Mouse (Mus musculus) small intestine, adult 2 months (tissue): ENCODE measurements around the gene Mex3a.

ENCODE experiments used
- CTCF ChIP-seq: fragments of 200-500 bp; IDR thresholded peaks from 2 replicates; pipeline ENCODE4 v1.5.1; 2012; ENCODE audit warnings: low read depth, mild to moderate bottlenecking, control low read depth, inconsistent platforms, low read length, moderate library complexity, mixed read lengths; ENCODE audit not compliant: insufficient replicate concordance, insufficient read length; ENCODE audit errors: extremely low read depth
- POLR2A ChIP-seq: fragments of 200-500 bp; IDR thresholded peaks from 2 replicates; pipeline ENCODE4 v1.6.1; 2012; ENCODE audit warnings: low read depth, mild to moderate bottlenecking, control low read depth, inconsistent platforms, low read length, moderate library complexity

DNA sequence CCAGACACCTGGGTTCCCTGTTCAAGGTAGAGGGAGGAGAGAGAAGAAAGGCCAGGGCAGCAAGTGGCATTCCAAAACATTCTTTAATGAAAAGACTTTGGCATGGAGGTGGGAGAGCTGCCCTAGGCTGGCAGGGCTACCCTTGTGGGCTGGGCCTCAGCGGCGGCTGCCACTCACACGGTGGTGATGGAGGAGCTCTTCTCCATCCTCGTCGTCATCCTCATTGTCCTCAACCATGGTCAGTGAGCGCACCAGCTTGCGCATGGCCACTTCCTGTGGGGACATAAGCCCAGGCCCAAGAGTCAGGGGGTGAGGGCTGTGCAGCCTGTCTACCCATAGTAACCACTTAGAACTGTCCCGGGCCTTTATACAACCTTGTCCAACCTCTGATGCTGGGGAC is 49.1 kb upstream of the Mex3a start:
- TF ChIP-seq CTCF (no peak), POLR2A (no peak)
